Mouse (Mus musculus) midbrain, embryonic 12.5 days (tissue): Measurements from ENCODE around the gene Ecd. TPM values are rescaled to one million over a fixed set of nuclear protein-coding genes. Genes with fewer than 3 reads are reported as not detected.

Experiments
- ATAC-seq: fragments of 200-750 bp; cut with Nextera tagmentation; 2 replicates; pipeline ENCODE4 v1.8.0; 2017; ENCODE audit warnings: low read depth, moderate TSS enrichment, moderate library complexity; ENCODE audit not compliant: low FRiP score
- H3K27ac ChIP-seq: fragments of 300-500 bp; sonication (generic); replicated peaks from 2 replicates; pipeline ENCODE4 v1.5.1; 2016; ENCODE audit warnings: mild to moderate bottlenecking
- H3K27me3 ChIP-seq: fragments of 300-500 bp; sonication (generic); 2 replicates; pipeline ENCODE4 v1.6.1; 2016; ENCODE audit warnings: mild to moderate bottlenecking
- H3K36me3 ChIP-seq: fragments of 300-500 bp; sonication (generic); 2 replicates; pipeline ENCODE4 v1.6.1; 2016
- H3K4me1 ChIP-seq: fragments of 300-500 bp; sonication (generic); 2 replicates; pipeline ENCODE4 v1.6.1; 2016
- H3K4me2 ChIP-seq: fragments of 300-500 bp; sonication (generic); replicated peaks from 2 replicates; pipeline ENCODE4 v1.6.1; 2016; ENCODE audit warnings: mild to moderate bottlenecking, moderate library complexity
- H3K4me3 ChIP-seq: fragments of 300-500 bp; sonication (generic); 2 replicates; pipeline ENCODE4 v1.5.1; 2016; ENCODE audit warnings: mild to moderate bottlenecking
- H3K9ac ChIP-seq: fragments of 300-500 bp; sonication (generic); replicated peaks from 2 replicates; pipeline ENCODE4 v1.6.1; 2016; ENCODE audit warnings: mild to moderate bottlenecking, moderate library complexity
- H3K9me3 ChIP-seq: fragments of 300-500 bp; sonication (generic); 2 replicates; pipeline ENCODE4 v1.6.1; 2016; ENCODE audit warnings: mild to moderate bottlenecking
- WGBS: fragments of 180-500 bp; shearing (Covaris S2); methylation state at CpG from one replicate; pipeline ENCODE4 v1.1.7; 2016; 5-methylcytosine and 5-hydroxymethylcytosine counted together
- polyA plus RNA-seq: library from polyadenylated mRNA; unstranded; fragments of >200 nt; fragmentation: Nextera tagmentation; extraction: Ambion mirVana; gene quantifications from 2 replicates; pipeline ENCODE4 v1.2.1, GENCODE M21; 2016

Gene Ecd
- polyA plus RNA-seq, 1 experiment from 2014 or later, result 62.6 TPM

- no peak for ATAC-seq
- H3K27me3 ChIP-seq, result no peaks in the 10 kb centered on the region
- WGBS, result 92% methylated on average over 1 of the region's 1 CpGs
- H3K4me2 ChIP-seq, result no peak overlapping the region
- no peak overlapping the region for H3K27ac ChIP-seq
- H3K4me1 ChIP-seq, result no peaks in the 10 kb centered on the region
- no peaks in the 10 kb centered on the region for H3K9me3 ChIP-seq
- H3K4me3 ChIP-seq, result no peak overlapping the region
- H3K9ac ChIP-seq, result no peak overlapping the region
- peaks cover 68% of the 10 kb centered on the region for H3K36me3 ChIP-seq
Measured at GRCm38 (mm10) chr14:20371854-20372253, 23.9 kb upstream of the Ecd start.

GRCm38 (mm10) chr14:20370798-20371197, 22.9 kb upstream of the Ecd start:
- H3K4me2 ChIP-seq, result no peak overlapping the region
- no peak overlapping the region for H3K4me3 ChIP-seq
- no peaks in the 10 kb centered on the region for H3K27me3 ChIP-seq
- peaks cover 67% of the 10 kb centered on the region for H3K36me3 ChIP-seq
- no peak overlapping the region for H3K27ac ChIP-seq
- no peaks in the 10 kb centered on the region for H3K4me1 ChIP-seq
- ATAC-seq, result no peak
- WGBS, result 87% methylated on average over 7 of the region's 7 CpGs
- H3K9me3 ChIP-seq, result no peaks in the 10 kb centered on the region
- H3K9ac ChIP-seq, result no peak overlapping the region

- 92% methylated on average over 3 of the region's 3 CpGs for WGBS
- no peak overlapping the region for H3K9ac ChIP-seq
Measured at GRCm38 (mm10) chr14:20368271-20368670, 20.4 kb upstream of the Ecd start.

GRCm38 (mm10) chr14:20363230-20363629, 15.3 kb upstream of the Ecd start:
- H3K27me3 ChIP-seq, result no peaks in the 10 kb centered on the region
- no peak for ATAC-seq
- WGBS, result 91% methylated on average over 4 of the region's 4 CpGs
- H3K9me3 ChIP-seq, result no peaks in the 10 kb centered on the region
- no peak overlapping the region for H3K27ac ChIP-seq
- no peak overlapping the region for H3K9ac ChIP-seq
- H3K4me3 ChIP-seq, result no peak overlapping the region
- H3K36me3 ChIP-seq, result peaks cover 84% of the 10 kb centered on the region
- no peaks in the 10 kb centered on the region for H3K4me1 ChIP-seq
- H3K4me2 ChIP-seq, result no peak overlapping the region

More at GRCm38 (mm10) chr14:20368271-20368670, 20.4 kb upstream of the Ecd start:
- H3K9me3 ChIP-seq, result no peaks in the 10 kb centered on the region
- ATAC-seq, result no peak
- H3K4me1 ChIP-seq, result no peaks in the 10 kb centered on the region
- H3K4me2 ChIP-seq, result no peak overlapping the region
- H3K27me3 ChIP-seq, result no peaks in the 10 kb centered on the region
- H3K27ac ChIP-seq, result no peak overlapping the region
- peaks cover 73% of the 10 kb centered on the region for H3K36me3 ChIP-seq
- H3K4me3 ChIP-seq, result no peak overlapping the region

GRCm38 (mm10) chr14:20347441-20347990, 405 bp downstream of the Ecd start:
- H3K4me3 ChIP-seq, result peak overlapping the region; percentile 77
- H3K4me1 ChIP-seq, result peaks cover 18% of the 10 kb centered on the region
- no peaks in the 10 kb centered on the region for H3K9me3 ChIP-seq
- 5% methylated on average over 15 of the region's 15 CpGs for WGBS
- H3K9ac ChIP-seq, result peak overlapping the region; percentile 95
- peak overlapping the region; percentile 92 for H3K27ac ChIP-seq
- H3K4me2 ChIP-seq, result peak overlapping the region; percentile 75
- ATAC-seq, result no peak; the same call in 1 of the 2 replicates
- H3K36me3 ChIP-seq, result peaks cover 30% of the 10 kb centered on the region
- H3K27me3 ChIP-seq, result no peaks in the 10 kb centered on the region

- H3K36me3 ChIP-seq, result peaks cover 30% of the 10 kb centered on the region
- H3K9me3 ChIP-seq, result no peaks in the 10 kb centered on the region
- 91% methylated on average over 9 of the region's 9 CpGs for WGBS
- peaks cover 18% of the 10 kb centered on the region for H3K4me1 ChIP-seq
- no peak for ATAC-seq
- H3K4me2 ChIP-seq, result no peak overlapping the region
- H3K9ac ChIP-seq, result no peak overlapping the region
- H3K27me3 ChIP-seq, result no peaks in the 10 kb centered on the region
- no peak overlapping the region for H3K4me3 ChIP-seq
- H3K27ac ChIP-seq, result no peak overlapping the region
Measured at GRCm38 (mm10) chr14:20345885-20346284, 2.0 kb downstream of the Ecd start.

- Histone ChIP-seq H3K4me2 (no peak overlapping the region), H3K9ac (no peak overlapping the region), H3K4me1 (no peaks in the 10 kb centered on the region), H3K27ac (no peak overlapping the region), H3K4me3 (no peak overlapping the region), H3K9me3 (no peaks in the 10 kb centered on the region), H3K36me3 (peaks cover 61% of the 10 kb centered on the region), H3K27me3 (no peaks in the 10 kb centered on the region)
- 83% methylated on average over 7 of the region's 7 CpGs for WGBS
- ATAC-seq, result no peak
Measured at GRCm38 (mm10) chr14:20340866-20341265, 7.1 kb downstream of the Ecd start.

GRCm38 (mm10) chr14:20340149-20340548, 7.8 kb downstream of the Ecd start:
- ATAC-seq, result no peak
- no peak overlapping the region for H3K4me2 ChIP-seq
- H3K4me3 ChIP-seq, result no peak overlapping the region
- WGBS, result 86% methylated on average over 8 of the region's 8 CpGs
- H3K4me1 ChIP-seq, result no peaks in the 10 kb centered on the region
- no peak overlapping the region for H3K27ac ChIP-seq
- peaks cover 61% of the 10 kb centered on the region for H3K36me3 ChIP-seq
- H3K9me3 ChIP-seq, result no peaks in the 10 kb centered on the region
- no peaks in the 10 kb centered on the region for H3K27me3 ChIP-seq
- no peak overlapping the region for H3K9ac ChIP-seq

- Histone ChIP-seq H3K4me3 (no peak overlapping the region), H3K4me2 (no peak overlapping the region), H3K27ac (no peak overlapping the region), H3K9ac (no peak overlapping the region), H3K27me3 (no peaks in the 10 kb centered on the region), H3K4me1 (no peaks in the 10 kb centered on the region), H3K36me3 (peaks cover 63% of the 10 kb centered on the region), H3K9me3 (no peaks in the 10 kb centered on the region)
- no peak for ATAC-seq
- 96% methylated on average over 5 of the region's 5 CpGs for WGBS
Measured at GRCm38 (mm10) chr14:20339415-20339814, 8.5 kb downstream of the Ecd start.

- no peaks in the 10 kb centered on the region for H3K9me3 ChIP-seq
- H3K4me1 ChIP-seq, result no peaks in the 10 kb centered on the region
- H3K27ac ChIP-seq, result no peak overlapping the region
- H3K9ac ChIP-seq, result no peak overlapping the region
- ATAC-seq, result no peak
- 97% methylated on average over 4 of the region's 4 CpGs for WGBS
- peaks cover 81% of the 10 kb centered on the region for H3K36me3 ChIP-seq
- H3K4me2 ChIP-seq, result no peak overlapping the region
- no peak overlapping the region for H3K4me3 ChIP-seq
- no peaks in the 10 kb centered on the region for H3K27me3 ChIP-seq
Measured at GRCm38 (mm10) chr14:20331316-20331715, 16.6 kb downstream of the Ecd start.

GRCm38 (mm10) chr14:20328474-20328873, 19.4 kb downstream of the Ecd start:
- Histone ChIP-seq H3K4me1 (no peaks in the 10 kb centered on the region), H3K36me3 (peaks cover 85% of the 10 kb centered on the region), H3K4me2 (no peak overlapping the region), H3K27me3 (no peaks in the 10 kb centered on the region), H3K9me3 (no peaks in the 10 kb centered on the region), H3K4me3 (no peak overlapping the region), H3K27ac (no peak overlapping the region), H3K9ac (no peak overlapping the region)
- WGBS, result 77% methylated on average over 9 of the region's 9 CpGs
- ATAC-seq, result no peak

GRCm38 (mm10) chr14:20324196-20324595, 23.7 kb downstream of the Ecd start:
- H3K27me3 ChIP-seq, result no peaks in the 10 kb centered on the region
- no peak overlapping the region for H3K4me3 ChIP-seq
- no peak overlapping the region for H3K27ac ChIP-seq
- no peak overlapping the region for H3K4me2 ChIP-seq
- no peaks in the 10 kb centered on the region for H3K9me3 ChIP-seq
- WGBS, result 95% methylated on average over 9 of the region's 9 CpGs
- H3K36me3 ChIP-seq, result peaks cover 80% of the 10 kb centered on the region
- ATAC-seq, result no peak
- H3K9ac ChIP-seq, result no peak overlapping the region
- H3K4me1 ChIP-seq, result no peaks in the 10 kb centered on the region

- Histone ChIP-seq H3K27ac (no peak overlapping the region), H3K4me2 (no peak overlapping the region), H3K9ac (no peak overlapping the region), H3K4me3 (no peak overlapping the region), H3K9me3 (no peaks in the 10 kb centered on the region), H3K4me1 (no peaks in the 10 kb centered on the region), H3K36me3 (peaks cover 48% of the 10 kb centered on the region), H3K27me3 (no peaks in the 10 kb centered on the region)
- ATAC-seq, result no peak
- 73% methylated on average over 3 of the region's 3 CpGs for WGBS
Measured at GRCm38 (mm10) chr14:20319420-20319819, 28.5 kb downstream of the Ecd start.
